Mouse (Mus musculus) erythroid progenitor cell, adult 5-6 weeks (primary cell): Measurements from ENCODE around the gene Ccdc33. TPM values are rescaled to one million over a fixed set of nuclear protein-coding genes. Genes with fewer than 3 reads are reported as not detected.

Experiments
- ATAC-seq: replicated peaks from 2 replicates; pipeline ENCODE4 v1.8.0; 2016; ENCODE audit warnings: moderate number of reproducible peaks, mild to moderate bottlenecking, moderate TSS enrichment, inconsistent platforms; ENCODE audit not compliant: poor library complexity, low FRiP score, severe bottlenecking
- total RNA-seq, 2 experiments: library from RNA; stranded (forward) in 1 of 2; stranded (reverse) in 1 of 2; fragments of 150-400 nt in 1 of 2; fragments of 186-747, 209-891 nt in 1 of 2; gene quantifications; 2 replicates each; pipeline versions ENCODE4 v1.2.3 to v1.2.4; 2015 to 2017; ENCODE audit warnings: low replicate concordance in 2 of 2

Gene Ccdc33
- total RNA-seq, 2 experiments from 2014 or later, result not detected

DNA sequence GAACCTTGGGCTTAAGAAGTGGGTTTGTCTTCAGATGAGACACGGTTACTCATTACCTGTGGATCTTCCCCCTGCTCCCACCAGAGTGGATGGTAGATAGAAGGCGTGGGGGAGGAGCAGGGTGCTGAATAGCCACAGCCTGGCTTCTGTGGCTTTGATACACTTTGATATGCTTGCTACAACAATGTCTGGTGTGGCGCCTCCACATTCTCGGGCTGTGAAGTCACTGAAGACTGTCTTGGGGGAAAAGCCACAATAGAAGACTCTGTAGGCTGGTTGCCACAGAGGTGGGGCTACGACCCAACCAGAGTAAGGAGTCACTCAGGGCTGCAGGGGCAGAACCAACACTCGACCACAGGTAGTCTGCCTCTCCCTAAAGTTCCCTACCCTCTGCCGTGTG, 13.1 kb upstream of the Ccdc33 start:
- ATAC-seq, result no peak

GRCm38 (mm10) chr9:58130909-58131308, 12.3 kb upstream of the Ccdc33 start:
- no peak for ATAC-seq

DNA sequence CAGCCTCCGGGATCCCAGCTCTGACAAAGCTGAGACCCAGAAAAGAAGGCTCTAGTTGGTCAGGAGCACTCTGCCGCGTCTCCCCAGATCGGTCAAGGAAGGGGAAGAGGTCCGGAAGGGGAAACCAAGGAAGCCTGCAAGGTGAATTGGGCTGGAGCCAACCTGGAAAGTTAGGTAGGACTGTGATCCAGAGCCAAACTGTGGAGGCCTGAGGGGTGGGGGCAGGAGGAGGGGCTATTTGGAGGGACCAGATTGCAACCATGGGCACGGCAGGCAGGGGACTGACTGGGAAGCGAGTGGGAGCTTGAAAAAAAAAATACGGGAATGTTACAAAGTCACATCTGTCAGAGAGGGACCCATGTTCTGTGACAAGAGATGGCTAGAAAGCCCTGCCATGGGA, 10.9 kb upstream of the Ccdc33 start:
- ATAC-seq, result no peak

GRCm38 (mm10) chr9:58128926-58129413, 10.3 kb upstream of the Ccdc33 start:
- no peak for ATAC-seq

- ATAC-seq, result no peak
Measured at GRCm38 (mm10) chr9:58125811-58126210, 7.2 kb upstream of the Ccdc33 start.

GRCm38 (mm10) chr9:58125085-58125484, 6.5 kb upstream of the Ccdc33 start:
- no peak for ATAC-seq

GRCm38 (mm10) chr9:58116024-58116651, 2.5 kb downstream of the Ccdc33 start:
- no peak for ATAC-seq

GRCm38 (mm10) chr9:58115297-58115925, 3.2 kb downstream of the Ccdc33 start:
- ATAC-seq, result no peak

GRCm38 (mm10) chr9:58114019-58114418, 4.6 kb downstream of the Ccdc33 start:
- ATAC-seq, result no peak

- no peak for ATAC-seq
Measured at GRCm38 (mm10) chr9:58113279-58113884, 5.2 kb downstream of the Ccdc33 start.

GRCm38 (mm10) chr9:58112866-58113278, 5.8 kb downstream of the Ccdc33 start:
- no peak for ATAC-seq

GRCm38 (mm10) chr9:58112321-58112751, 6.3 kb downstream of the Ccdc33 start:
- no peak for ATAC-seq

DNA sequence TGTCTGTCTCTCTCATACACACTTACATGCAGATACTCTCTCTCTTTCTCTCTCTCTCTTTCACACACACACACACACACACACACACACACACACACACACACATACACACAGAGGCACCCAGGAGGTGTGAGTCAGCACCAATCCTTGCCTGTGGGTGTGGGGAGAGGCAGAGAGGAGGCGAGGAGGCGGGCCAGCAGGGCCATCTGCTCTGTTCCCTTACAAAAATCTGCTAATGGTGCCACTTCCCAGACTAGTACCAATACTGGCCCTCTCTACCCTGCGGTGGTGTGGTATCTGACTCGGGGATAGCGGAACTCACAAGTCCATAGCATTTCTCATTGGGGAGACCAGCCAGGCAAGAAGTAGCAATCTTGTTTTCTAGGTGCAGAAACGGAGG, 7.2 kb downstream of the Ccdc33 start:
- no peak for ATAC-seq

- no peak for ATAC-seq
Measured at GRCm38 (mm10) chr9:58110787-58111186, 7.8 kb downstream of the Ccdc33 start.

DNA sequence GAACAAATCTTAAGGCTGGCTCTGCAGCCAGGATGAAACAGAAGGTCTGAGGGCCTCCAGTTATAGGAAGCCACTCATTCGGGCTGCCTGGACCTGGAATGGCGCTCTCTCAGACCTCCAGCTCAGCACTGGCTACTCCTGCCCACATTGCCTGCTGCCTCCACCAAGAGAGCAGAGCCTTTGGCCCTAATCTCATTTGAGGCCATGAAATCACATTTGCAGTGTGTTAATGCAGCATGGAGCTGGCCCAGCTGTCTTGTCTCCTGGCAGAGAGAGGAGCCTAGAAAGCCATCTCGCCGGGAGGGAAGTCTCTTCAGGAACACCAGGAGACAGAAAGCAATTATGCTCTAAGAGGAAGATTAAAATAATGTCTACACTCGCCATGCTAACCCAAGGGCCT, 11.1 kb downstream of the Ccdc33 start:
- no peak for ATAC-seq

GRCm38 (mm10) chr9:58105595-58106169, 12.9 kb downstream of the Ccdc33 start:
- no peak for ATAC-seq

DNA sequence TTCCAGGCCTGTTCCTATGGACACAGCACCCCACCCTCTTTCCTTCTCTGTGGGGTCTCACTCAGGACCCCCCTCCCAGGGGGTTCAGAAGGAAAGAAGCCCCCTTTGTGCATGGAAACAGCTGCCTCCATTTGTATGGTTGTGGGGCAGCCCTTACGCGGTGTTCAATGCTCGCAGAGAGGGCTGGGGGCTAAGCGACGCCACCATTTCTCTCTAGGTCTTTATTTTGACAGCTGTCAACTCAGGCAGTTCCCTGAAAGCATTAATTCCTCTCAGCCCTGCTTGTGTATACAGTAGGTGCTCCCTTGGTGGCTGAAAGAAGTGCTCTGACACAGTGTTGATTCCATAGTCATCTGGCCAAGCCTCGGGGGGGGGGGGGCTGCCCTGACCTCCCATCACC, 15.0 kb downstream of the Ccdc33 start:
- ATAC-seq, result no peak

DNA sequence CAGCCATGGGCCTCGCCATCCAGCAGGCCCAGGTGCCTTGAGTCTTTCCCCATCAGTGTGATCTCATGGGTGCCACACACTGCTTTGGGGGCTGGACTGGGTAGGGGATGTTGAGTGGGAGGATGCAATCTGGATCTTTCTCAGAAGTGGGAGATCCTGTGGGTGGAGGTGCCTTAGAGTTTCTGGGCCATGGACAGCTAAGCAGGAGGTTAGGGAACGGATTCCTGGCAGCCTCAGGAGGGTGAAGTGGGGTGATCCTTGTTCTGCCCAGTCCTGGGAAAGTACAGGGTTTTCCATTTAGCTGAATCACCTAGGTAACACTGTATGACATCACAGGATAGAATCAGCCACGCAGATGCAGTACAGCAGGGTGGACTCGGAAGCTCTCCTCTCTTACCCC, 16.6 kb downstream of the Ccdc33 start:
- ATAC-seq, result no peak

DNA sequence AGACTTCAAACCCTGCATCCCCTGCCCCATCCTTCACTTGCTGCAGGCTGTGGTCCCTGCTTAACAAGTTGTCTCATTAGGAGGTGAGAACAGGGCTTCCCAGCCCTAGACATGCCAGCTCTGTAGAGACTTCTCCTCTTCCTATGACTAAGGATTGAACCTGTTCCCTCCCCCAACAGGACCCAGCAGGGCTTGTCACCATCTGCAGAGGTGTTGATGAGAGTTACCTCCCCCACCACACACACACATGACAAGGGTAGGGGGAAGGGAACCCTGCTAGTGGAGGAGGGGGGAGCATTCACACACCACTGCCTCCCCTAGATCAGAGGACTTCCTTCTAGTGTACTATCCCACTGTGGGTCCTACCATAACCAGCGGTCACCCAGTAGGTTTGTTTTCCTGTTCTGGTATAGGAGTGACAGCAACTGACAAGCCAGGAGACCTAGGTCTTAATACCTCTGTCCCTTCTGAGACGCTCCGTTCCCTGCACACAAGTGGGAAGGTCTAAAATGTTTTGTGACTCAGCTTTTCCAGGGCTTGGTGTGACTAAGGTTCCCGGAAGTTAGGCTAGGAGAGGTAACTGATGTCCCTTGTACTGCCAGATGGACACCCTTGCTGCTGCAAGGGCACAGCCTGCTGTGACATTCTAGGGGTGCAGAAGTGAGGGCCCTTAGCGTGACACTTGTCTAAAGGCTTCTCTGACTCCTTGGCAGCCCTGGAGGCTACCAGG, 18.6 kb downstream of the Ccdc33 start:
- no peak for ATAC-seq

GRCm38 (mm10) chr9:58096629-58097301, 21.9 kb downstream of the Ccdc33 start:
- no peak for ATAC-seq
